Mouse (Mus musculus): ENCODE results near the gene Calcoco2. TPM values are rescaled to one million over a fixed set of nuclear protein-coding genes. Genes with fewer than 3 reads are reported as not detected.
A peak's percentile ranks its signal among the peaks of the same experiment; 100 is the strongest.
"Not testable (repeated sequence)": the region's sequence is repeated elsewhere in the genome, so short reads cannot be mapped to it uniquely, and the experiment has no call there.

The Calcoco2 gene
- not detected in 2 replicates for polyA plus RNA-seq (2016; fragmentation: Nextera tagmentation; extraction: Ambion mirVana)

DNA sequence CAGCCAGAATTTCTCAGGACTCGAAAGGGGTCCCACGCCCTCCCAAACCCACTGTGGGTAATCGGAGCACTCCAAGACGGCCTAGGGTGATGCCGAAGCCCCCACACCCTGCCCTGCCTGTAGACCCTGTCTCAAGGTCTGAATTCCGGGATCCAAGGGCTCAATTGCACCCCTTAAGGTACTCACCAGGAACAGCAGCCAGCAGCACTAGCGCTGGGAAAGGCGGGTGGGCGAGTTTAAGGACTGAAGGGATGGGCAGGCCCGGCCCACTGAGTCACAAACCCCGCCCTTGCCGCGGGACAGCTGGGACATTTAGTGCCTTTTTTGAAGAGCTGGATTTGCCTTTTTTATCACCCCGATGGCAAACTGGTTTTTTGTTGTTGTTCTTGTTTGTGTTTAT is at the start of gene Calcoco2:
Gene Calcoco2, minus strand, starts transcription at position 214 of the 400 bp plus-strand sequence.
- Histone ChIP-seq H3K4me1 (replicated peaks) (no peaks in the 10 kb centered on the region), H3K4me2 (no peak within 1 kb of the TSS), H3K27ac (no peak within 1 kb of the TSS), H3K4me3 (replicated peaks) (no peak within 1 kb of the TSS), H3K9ac (replicated peaks) (no peak within 1 kb of the TSS), H3K36me3 (no peaks in the 10 kb centered on the region), H3K9me3 (no peaks in the 10 kb centered on the region), H3K27me3 (peaks cover 3% of the 10 kb centered on the region)
- WGBS = 39% methylated on average over 14 of the region's 14 CpGs
- ATAC-seq (ENCODE audit: insufficient number of reproducible peaks, insufficient read depth, low FRiP score, low TSS enrichment, low read depth) = no peak

DNA sequence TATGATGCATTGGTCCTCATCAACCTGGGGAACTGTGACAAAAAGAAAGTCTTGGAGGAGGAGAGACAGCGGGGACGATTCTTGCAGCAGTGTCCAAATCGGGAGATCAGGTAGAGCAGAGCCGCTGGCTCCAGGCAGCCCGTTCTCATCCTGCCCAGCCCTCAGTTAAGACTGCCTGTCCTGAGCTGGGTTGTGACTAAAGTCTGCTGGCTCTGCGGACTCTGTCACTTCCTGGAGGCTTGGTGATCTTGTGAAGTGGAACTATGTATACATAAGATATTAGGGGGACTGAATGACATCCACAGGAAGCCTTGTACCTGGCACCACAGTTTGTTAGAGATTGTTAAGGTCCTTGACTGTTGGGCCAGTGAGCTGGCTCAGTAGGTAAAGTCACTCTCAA is 35.7 kb upstream of the Calcoco2 start:
- peaks cover 83% of the 10 kb centered on the region for H3K27me3 ChIP-seq
- 68% methylated on average over 6 of the region's 6 CpGs for WGBS
- H3K36me3 ChIP-seq = no peaks in the 10 kb centered on the region
- peaks cover 8% of the 10 kb centered on the region for H3K4me1 ChIP-seq (replicated peaks)
- H3K4me2 ChIP-seq = no peak overlapping the region
- no peak overlapping the region for H3K4me3 ChIP-seq (replicated peaks)
- no peak overlapping the region for H3K9ac ChIP-seq (replicated peaks)
- no peak for ATAC-seq (ENCODE audit: insufficient number of reproducible peaks, insufficient read depth, low FRiP score, low TSS enrichment, low read depth)
- no peak overlapping the region for H3K27ac ChIP-seq
- H3K9me3 ChIP-seq = no peaks in the 10 kb centered on the region

DNA sequence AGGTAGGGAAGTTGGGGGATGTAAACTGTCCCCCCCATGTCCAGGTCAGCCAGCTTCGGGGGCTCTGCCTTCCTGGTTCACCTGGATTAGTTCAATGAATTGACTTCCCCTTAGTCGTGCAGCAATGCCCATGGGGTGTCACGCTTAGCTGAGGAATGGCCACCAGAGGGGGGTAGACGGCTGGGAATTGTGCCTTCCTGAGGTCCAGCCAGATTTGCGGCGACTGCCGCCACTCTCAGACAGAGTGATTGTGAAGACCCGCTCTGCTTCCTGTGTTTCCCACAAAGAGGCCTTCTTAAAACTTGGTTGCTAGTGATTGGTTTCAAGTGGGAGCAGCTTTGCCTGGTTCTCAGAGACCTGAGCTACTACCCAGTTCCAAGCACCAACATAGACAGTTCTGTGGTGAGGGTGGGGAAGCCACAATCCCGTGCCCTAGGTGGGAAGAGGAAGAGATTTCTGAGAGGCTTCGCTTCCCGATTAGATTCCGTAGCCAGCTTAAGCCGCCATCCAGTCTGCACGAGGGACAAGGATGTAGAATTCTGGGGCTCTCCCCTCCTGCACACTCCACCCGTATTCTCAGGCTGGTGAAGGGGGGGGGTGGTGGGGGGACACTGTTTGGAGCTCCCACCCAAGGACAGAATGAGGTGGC is 34.0 kb upstream of the Calcoco2 start:
- Histone ChIP-seq H3K9ac (replicated peaks) (no peak overlapping the region), H3K36me3 (no peaks in the 10 kb centered on the region), H3K4me3 (replicated peaks) (peak overlapping the region; percentile 15; the same call in 1 of the 2 replicates), H3K4me1 (replicated peaks) (peaks cover 13% of the 10 kb centered on the region), H3K4me2 (peak overlapping the region; percentile 49), H3K9me3 (no peaks in the 10 kb centered on the region), H3K27ac (no peak overlapping the region), H3K27me3 (peaks cover 69% of the 10 kb centered on the region)
- ATAC-seq (ENCODE audit: insufficient number of reproducible peaks, insufficient read depth, low FRiP score, low TSS enrichment, low read depth) = no peak
- 3% methylated on average over 15 of the region's 15 CpGs for WGBS

DNA sequence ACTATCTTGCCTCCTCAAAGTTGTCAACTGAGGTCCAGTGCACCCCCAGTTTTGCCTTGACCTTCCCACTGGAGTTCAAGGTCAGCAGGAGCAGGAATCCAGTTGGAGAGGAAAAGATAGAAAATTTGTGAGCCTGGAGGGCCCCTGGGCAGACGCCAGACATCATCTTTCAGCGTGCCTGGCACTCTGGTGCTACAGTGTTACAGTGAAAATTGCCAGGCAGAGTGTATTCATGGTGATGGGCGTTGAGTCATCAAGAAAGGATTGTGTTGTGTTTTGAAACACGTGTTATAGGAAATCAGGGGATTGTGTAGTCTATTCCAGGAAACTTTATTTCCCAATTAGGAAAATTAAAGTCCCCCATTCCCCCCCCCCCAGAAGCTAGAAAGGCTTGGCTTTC is 32.0 kb upstream of the Calcoco2 start:
- whole genome bisulfite sequencing = 67% methylated on average over 4 of the region's 4 CpGs
- Histone ChIP-seq H3K9ac (replicated peaks) (no peak overlapping the region), H3K4me1 (replicated peaks) (peaks cover 14% of the 10 kb centered on the region), H3K27me3 (peaks cover 59% of the 10 kb centered on the region), H3K4me2 (no peak overlapping the region), H3K36me3 (no peaks in the 10 kb centered on the region), H3K9me3 (no peaks in the 10 kb centered on the region), H3K4me3 (replicated peaks) (no peak overlapping the region), H3K27ac (no peak overlapping the region)
- no peak for ATAC-seq (ENCODE audit: insufficient number of reproducible peaks, insufficient read depth, low FRiP score, low TSS enrichment, low read depth)

DNA sequence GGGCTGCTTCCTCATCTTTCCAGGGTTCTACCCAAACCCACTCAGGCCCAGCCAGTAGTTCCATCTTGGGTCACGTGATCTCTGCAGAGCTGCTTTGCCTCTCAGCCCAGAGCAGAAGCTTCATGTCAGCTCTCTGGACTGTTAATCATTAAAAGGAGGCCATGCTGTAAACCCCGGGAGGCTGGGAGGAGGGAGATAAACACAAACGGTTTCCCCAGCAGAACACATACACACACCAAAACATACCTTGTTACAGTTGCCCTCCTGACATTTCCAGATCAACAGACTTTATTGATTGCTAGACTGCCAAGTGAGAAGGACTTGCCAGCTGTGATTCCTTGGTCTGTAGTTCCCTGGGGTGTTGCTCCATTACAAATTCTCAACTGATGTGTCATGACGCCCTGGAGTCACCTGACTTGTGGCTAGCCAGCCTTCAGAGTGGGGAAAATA is 29.0 kb upstream of the Calcoco2 start:
- no peak for ATAC-seq (ENCODE audit: insufficient number of reproducible peaks, insufficient read depth, low FRiP score, low TSS enrichment, low read depth)
- no peak overlapping the region for H3K4me3 ChIP-seq (replicated peaks)
- WGBS = 19% methylated on average over 4 of the region's 4 CpGs

DNA sequence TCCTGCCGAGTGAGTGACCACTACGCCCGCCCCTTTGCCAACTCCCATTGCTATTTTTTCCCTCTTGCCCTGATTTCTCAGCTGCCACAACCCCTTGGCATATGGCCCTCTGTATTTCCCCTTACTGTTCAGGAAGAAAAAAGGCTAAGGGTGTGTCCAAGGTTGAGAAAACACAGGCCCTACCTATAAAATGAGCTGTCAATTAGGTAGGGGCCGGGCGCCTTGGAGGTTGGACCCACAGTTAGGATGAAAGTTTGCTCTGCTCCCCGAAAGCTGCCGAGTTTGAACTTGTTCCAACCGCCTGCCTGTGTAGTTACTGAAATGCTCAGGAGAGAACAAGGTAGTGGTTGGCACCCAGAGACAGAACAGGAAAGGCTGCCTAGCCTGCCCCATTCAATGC is 24.1 kb upstream of the Calcoco2 start:
- H3K27ac ChIP-seq = no peak overlapping the region
- H3K4me2 ChIP-seq = no peak overlapping the region
- no peaks in the 10 kb centered on the region for H3K36me3 ChIP-seq
- H3K4me3 ChIP-seq (replicated peaks) = no peak overlapping the region
- no peak for ATAC-seq (ENCODE audit: insufficient number of reproducible peaks, insufficient read depth, low FRiP score, low TSS enrichment, low read depth)
- peaks cover 22% of the 10 kb centered on the region for H3K27me3 ChIP-seq
- peaks cover 14% of the 10 kb centered on the region for H3K4me1 ChIP-seq (replicated peaks)
- no peaks in the 10 kb centered on the region for H3K9me3 ChIP-seq
- no peak overlapping the region for H3K9ac ChIP-seq (replicated peaks)
- 62% methylated on average over 8 of the region's 8 CpGs for WGBS

More for the DNA sequence above, 29.0 kb upstream of the Calcoco2 start:
- no peak overlapping the region for H3K9ac ChIP-seq (replicated peaks)
- no peaks in the 10 kb centered on the region for H3K9me3 ChIP-seq
- H3K27ac ChIP-seq = no peak overlapping the region
- no peak overlapping the region for H3K4me2 ChIP-seq
- H3K27me3 ChIP-seq = peaks cover 30% of the 10 kb centered on the region
- no peaks in the 10 kb centered on the region for H3K36me3 ChIP-seq
- peaks cover 11% of the 10 kb centered on the region for H3K4me1 ChIP-seq (replicated peaks)

DNA sequence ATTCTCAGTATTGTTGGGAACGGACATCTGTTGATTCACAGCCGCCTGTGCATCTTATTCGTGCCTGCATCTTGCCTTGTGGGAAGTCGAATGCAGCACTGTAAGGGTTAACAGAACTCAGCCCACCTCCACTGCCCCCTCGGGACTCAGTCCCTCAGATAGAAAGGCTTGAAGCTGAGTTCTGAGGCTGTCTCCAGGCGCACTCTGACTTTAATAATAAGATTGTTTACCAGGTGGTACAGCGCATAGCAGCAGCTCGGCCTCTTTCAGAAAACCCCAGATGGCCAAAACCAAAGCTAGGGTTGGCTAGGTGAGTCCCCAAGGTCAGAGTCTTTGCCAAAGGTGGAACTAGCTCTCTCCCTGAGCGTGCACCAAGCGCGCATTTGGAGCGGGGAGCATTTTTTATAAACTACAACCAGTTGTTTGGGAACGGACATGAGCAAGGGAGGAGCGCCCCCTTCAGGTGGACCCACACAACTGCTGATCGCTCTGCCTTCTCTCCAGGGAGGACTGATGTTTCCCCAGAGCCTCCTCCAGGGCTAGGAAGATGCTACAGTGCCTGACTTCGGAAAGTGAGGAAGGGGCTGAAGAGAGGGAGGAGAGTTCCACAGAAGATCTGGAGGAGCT is 21.6 kb upstream of the Calcoco2 start, which contains the start of gene Ttll6:
Gene Ttll6, plus strand, starts transcription at position 548 of the 627 bp plus-strand sequence.
- 20% methylated on average over 16 of the region's 16 CpGs for WGBS
- no peak within 1 kb of the TSS for H3K27ac ChIP-seq
- no peak within 1 kb of the TSS for H3K9ac ChIP-seq (replicated peaks)
- H3K4me2 ChIP-seq = peak within 1 kb of the TSS; percentile 46
- no peak for ATAC-seq (ENCODE audit: insufficient number of reproducible peaks, insufficient read depth, low FRiP score, low TSS enrichment, low read depth)
- no peaks in the 10 kb centered on the region for H3K9me3 ChIP-seq
- H3K4me1 ChIP-seq (replicated peaks) = peaks cover 12% of the 10 kb centered on the region
- no peak within 1 kb of the TSS; the same call in 1 of the 2 replicates for H3K4me3 ChIP-seq (replicated peaks)
- H3K27me3 ChIP-seq = peaks cover 24% of the 10 kb centered on the region
- H3K36me3 ChIP-seq = no peaks in the 10 kb centered on the region

DNA sequence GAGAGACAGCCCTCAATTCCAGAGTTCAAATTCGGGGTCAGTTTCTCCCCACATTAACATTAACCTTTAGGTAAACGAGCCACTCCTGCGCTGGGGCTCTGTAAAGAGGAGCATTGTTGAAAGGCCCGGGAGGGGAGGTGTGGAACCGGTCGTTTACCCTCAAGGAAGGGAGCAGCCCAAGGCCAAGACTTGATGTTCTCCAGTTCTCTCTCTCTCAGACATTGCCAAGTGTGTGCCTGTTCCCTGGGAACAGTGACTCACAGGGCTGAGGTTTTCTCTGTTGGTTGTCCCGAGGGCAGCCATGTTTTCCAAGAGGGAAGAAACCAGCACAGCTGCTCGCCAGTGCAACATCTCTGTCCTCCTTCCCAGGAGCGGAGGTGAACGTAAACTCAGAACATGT is 18.8 kb upstream of the Calcoco2 start:
- Histone ChIP-seq H3K27me3 (peaks cover 35% of the 10 kb centered on the region), H3K4me1 (replicated peaks) (peaks cover 12% of the 10 kb centered on the region)
- WGBS = 45% methylated on average over 10 of the region's 10 CpGs

DNA sequence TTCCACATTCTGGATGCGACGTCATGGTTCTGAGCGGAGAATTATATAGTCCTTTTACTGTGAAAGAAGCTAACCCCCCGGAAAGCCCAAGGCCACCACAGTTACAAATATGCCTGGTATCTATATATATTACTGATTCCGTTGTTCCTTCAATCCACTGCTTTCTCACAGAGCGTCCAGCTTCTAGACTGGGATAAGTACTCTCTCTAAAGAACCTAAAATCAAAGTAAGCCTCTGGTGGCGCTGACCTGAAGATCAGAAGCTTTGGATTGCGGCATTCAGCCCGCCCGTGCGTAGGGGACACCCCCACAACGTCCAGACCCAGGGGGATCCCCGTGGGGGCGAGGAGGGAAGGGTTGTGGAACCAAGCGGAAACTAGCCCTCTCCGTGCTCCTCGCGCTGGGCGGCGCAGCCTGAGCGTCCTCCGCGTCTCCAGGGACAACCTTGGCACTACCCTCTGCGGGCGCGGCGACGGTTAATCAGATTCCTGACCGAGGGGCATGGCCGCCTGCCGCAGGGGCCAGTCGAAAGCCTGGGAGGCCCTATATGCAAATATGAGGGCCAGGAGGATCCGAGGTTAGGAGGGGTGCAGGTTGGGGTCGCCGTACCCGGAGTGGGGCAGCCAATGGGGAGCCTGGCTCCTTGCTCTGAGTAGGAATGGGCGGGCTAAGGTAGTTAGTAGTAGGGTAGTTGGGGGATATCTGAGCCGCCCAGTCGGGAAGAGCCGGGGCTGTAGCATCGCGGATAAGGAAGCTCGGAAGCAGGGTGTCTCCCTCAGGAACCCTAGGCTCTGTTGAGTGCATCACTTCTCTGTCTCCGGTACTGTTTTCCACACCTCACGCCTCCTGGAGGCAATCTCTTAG is 12.5 kb upstream of the Calcoco2 start:
- H3K9ac ChIP-seq (replicated peaks) = 0 out of 2 replicates have a peak overlapping the region, but pooled peaks have one; percentile 38
- H3K36me3 ChIP-seq = no peaks in the 10 kb centered on the region
- 1% methylated on average over 45 of the region's 45 CpGs for WGBS
- H3K4me2 ChIP-seq = peak overlapping the region; percentile 78
- peaks cover 57% of the 10 kb centered on the region for H3K27me3 ChIP-seq
- no peak for ATAC-seq (ENCODE audit: insufficient number of reproducible peaks, insufficient read depth, low FRiP score, low TSS enrichment, low read depth)
- no peak overlapping the region for H3K27ac ChIP-seq
- H3K9me3 ChIP-seq = no peaks in the 10 kb centered on the region
- H3K4me3 ChIP-seq (replicated peaks) = peak overlapping the region; percentile 42
- H3K4me1 ChIP-seq (replicated peaks) = peaks cover 13% of the 10 kb centered on the region

More for the DNA sequence above, 18.8 kb upstream of the Calcoco2 start:
- no peaks in the 10 kb centered on the region for H3K36me3 ChIP-seq
- H3K27ac ChIP-seq = no peak overlapping the region
- no peak overlapping the region for H3K4me2 ChIP-seq
- no peak overlapping the region for H3K9ac ChIP-seq (replicated peaks)
- H3K9me3 ChIP-seq = no peaks in the 10 kb centered on the region
- ATAC-seq (ENCODE audit: insufficient number of reproducible peaks, insufficient read depth, low FRiP score, low TSS enrichment, low read depth) = no peak
- no peak overlapping the region for H3K4me3 ChIP-seq (replicated peaks)

DNA sequence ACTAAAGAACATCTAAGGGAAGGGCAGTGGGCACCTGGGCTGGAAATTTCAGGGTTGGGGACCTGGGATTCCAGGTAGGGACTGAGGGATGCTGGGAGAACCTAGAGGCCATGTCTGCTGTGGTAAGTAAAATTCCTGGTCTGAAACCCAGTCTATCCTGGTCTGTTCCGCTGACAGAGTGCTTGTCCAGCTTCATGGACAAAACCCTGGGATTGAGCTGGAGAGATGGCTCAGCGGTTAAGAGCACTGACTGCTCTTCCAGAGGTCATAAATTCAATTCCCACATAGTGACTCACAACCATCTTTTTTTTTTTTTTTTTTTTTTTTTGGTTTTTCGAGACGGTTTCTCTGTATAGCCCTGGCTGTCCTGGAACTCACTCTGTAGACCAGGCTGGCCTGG is 11.0 kb upstream of the Calcoco2 start:
- H3K27me3 ChIP-seq = peaks cover 57% of the 10 kb centered on the region
- ATAC-seq (ENCODE audit: insufficient number of reproducible peaks, insufficient read depth, low FRiP score, low TSS enrichment, low read depth) = not testable (repeated sequence)
- 79% methylated on average over 4 of the region's 4 CpGs for WGBS

DNA sequence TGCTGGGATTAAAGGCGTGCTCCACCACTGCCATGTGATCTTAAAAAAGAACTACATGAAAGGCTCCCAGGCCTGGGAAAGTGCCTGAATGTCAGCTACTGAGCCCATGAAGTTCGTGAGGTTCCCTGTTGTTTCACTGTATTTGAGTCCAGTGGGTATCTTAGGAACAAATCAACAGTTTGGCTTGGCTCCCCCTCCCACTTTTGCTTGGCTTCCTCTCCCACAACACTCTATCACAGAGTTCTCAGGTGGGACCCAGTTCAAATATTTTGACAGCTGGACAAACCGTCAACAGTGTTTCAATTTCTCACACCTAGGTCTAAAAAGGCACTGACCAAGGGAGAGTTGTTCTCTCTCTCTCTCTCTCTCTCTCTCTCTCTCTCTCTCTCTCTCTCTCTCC is 7.6 kb upstream of the Calcoco2 start:
- no peak overlapping the region for H3K4me2 ChIP-seq
- H3K9ac ChIP-seq (replicated peaks) = no peak overlapping the region
- no peak overlapping the region for H3K4me3 ChIP-seq (replicated peaks)
- peaks cover 34% of the 10 kb centered on the region for H3K27me3 ChIP-seq
- H3K27ac ChIP-seq = no peak overlapping the region
- WGBS = 64% methylated on average over 3 of the region's 3 CpGs
- H3K36me3 ChIP-seq = no peaks in the 10 kb centered on the region
- no peak for ATAC-seq (ENCODE audit: insufficient number of reproducible peaks, insufficient read depth, low FRiP score, low TSS enrichment, low read depth)
- H3K9me3 ChIP-seq = no peaks in the 10 kb centered on the region
- peaks cover 8% of the 10 kb centered on the region for H3K4me1 ChIP-seq (replicated peaks)

More for the DNA sequence above, 11.0 kb upstream of the Calcoco2 start:
- not testable (repeated sequence) for H3K36me3 ChIP-seq; H3K4me3 ChIP-seq (replicated peaks); H3K27ac ChIP-seq; H3K9ac ChIP-seq (replicated peaks); H3K4me2 ChIP-seq; H3K9me3 ChIP-seq
- peaks cover 13% of the 10 kb centered on the region for H3K4me1 ChIP-seq (replicated peaks)
